Mouse (Mus musculus): Measurements from ENCODE around the gene Ints11.

DNA sequence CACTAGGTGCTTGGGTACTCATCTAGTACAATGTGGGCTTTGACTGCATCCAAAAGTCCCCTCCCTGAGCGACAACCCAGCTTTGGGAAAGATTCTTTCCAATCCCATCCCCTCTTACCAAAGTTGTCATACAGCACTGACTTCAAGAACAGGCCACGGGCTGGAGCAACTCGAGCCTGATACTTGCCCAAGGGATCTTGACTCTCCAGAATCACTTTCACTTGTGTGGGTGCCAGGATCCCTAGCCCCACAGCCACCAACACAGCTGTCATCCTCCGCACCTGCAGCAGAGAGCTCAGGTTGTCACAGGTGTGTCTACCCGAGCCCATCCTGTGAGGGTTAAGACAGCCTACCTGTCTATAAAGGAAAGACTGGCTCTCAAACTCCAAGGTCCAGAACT, 20.0 kb downstream of the Ints11 start:
- TF ChIP-seq CTCF (conservative IDR thresholded peaks at IDR 0.05 in 1 of 2, IDR thresholded peaks at IDR 0.05 in 1 of 2; ENCODE audit: low read depth in 2 of 2, low read length in 2 of 2) (no peak), POLR2A (IDR thresholded peaks at IDR 0.05; ENCODE audit: low read depth, low read length) (no peak), MAX (IDR thresholded peaks at IDR 0.05; ENCODE audit: low read length) (no peak), USF2 (conservative IDR thresholded peaks at IDR 0.05; ENCODE audit: low read depth, low read length) (no peak), KAT2A (IDR thresholded peaks at IDR 0.05; ENCODE audit: insufficient replicate concordance, low read length) (no peak)

All from CH12.LX (cell line).